22 mouse cellular contexts compared by ENCODE assay signal in the genomic region with DNA sequence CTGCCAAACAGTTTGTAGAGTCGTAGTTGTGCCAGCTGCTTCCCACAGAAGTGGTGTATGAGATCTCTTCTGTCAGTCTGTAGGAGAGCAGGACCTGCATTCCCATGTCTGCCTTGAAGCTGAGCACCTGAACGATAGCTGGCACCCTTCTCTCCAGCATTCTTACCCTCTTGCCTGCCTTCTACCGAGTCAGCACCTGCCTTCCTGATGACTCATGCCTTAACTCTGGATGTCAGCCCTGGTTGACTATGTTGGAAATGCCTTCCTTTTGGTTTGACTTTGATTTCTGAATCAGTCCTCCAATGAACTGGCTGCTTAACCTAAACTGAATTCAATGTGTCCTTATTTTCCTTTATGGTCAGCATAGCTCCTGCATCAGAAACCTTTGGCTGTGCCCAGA. TPM values are rescaled to one million over a fixed set of nuclear protein-coding genes. Genes with fewer than 3 reads are reported as not detected.
"Had no signal": no experiment of that assay in that cellular context is flagged by ENCODE, and none has a peak within 500 bp of the region (broad histone marks: within the 10 kb centered on the region; RNA-seq: fewer than 3 reads in every experiment).

No protein-coding gene starts in this region.

- DNase-seq: kidney, adult 2 months; kidney, postnatal 14 days; lung, embryonic 14.5 days; lung, postnatal 10 days; retina, postnatal 1 day; right cerebral cortex, postnatal 14 days; thymus, postnatal 36 days had no signal

- H3K4me3 ChIP-seq: kidney, embryonic 15.5 days; left cerebral cortex, adult 2 months; limb, embryonic 10.5 days; liver, embryonic 15.5 days; megakaryocyte, embryonic 14.5 days; neural tube, embryonic 13.5 days had no signal

- H3K9ac ChIP-seq: kidney, embryonic 15.5 days; liver, embryonic 15.5 days; lung, embryonic 14.5 days; neural tube, embryonic 13.5 days had no signal

- H3K4me2 ChIP-seq: kidney, embryonic 15.5 days; liver, embryonic 11.5 days; liver, embryonic 15.5 days; lung, embryonic 14.5 days; midbrain, embryonic 11.5 days; neural tube, embryonic 13.5 days had no signal

- ATAC-seq: midbrain, embryonic 16.5 days had no signal

- H3K4me1 ChIP-seq: liver, embryonic 15.5 days had no signal

- H3K27me3 ChIP-seq: kidney, embryonic 15.5 days; liver, embryonic 15.5 days; megakaryocyte, embryonic 14.5 days; neural tube, embryonic 13.5 days had no signal

- H3K27ac ChIP-seq: kidney, embryonic 15.5 days; left cerebral cortex, adult 2 months; limb, embryonic 10.5 days; liver, embryonic 15.5 days; macrophage; neural tube, embryonic 13.5 days had no signal

- H3K9me3 ChIP-seq: kidney, embryonic 15.5 days; limb, embryonic 10.5 days; liver, embryonic 15.5 days; megakaryocyte, embryonic 14.5 days; neural tube, embryonic 13.5 days had no signal

RNA-seq across cellular contexts. Expression of a gene that starts 20.4 kb away (rescaled TPM):
- polyA plus RNA-seq: kidney, adult 2 months; kidney, embryonic 15.5 days; large intestine, adult 2 months; limb, embryonic 10.5 days; limb, embryonic 14.5 days; liver, embryonic 11.5 days; liver, embryonic 15.5 days; lung, embryonic 14.5 days; macrophage; midbrain, embryonic 11.5 days; midbrain, embryonic 16.5 days; neural tube, embryonic 13.5 days; small intestine, adult 2 months; stomach, embryonic 16.5 days; thymus, postnatal 0 days had no signal
